Mouse (Mus musculus) layer of hippocampus, adult 9-11 months (tissue): ENCODE measurements around the gene Gprc5c.
A peak's percentile ranks its signal among the peaks of the same experiment; 100 is the strongest.
"Not testable (repeated sequence)": the region's sequence is repeated elsewhere in the genome, so short reads cannot be mapped to it uniquely, and the experiment has no call there.

Experiments
- DNase-seq: peaks from one replicate; pipeline ENCODE4 v3.0.0; 2022

Gprc5c gene

DNA sequence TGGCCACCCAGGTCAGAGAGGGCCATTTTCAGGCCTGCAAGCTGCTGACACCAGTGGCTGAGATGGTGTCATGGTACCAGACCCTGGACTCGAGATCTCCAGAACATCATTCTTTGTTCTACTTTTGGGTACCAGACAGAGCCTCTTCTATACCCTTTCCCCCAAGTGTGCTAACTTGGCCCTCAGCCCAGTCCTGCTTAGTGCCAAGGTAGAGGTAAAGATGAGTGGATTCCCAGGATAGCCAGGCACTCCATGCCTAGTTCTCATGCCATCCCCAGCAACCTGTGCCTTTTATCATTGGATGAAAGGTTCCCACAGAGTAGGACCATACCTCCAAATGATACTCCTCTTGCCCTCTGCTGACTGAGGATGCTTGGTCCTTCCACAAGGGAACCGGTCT, 20.6 kb downstream of the Gprc5c start:
- DNase-seq: no peak

DNA sequence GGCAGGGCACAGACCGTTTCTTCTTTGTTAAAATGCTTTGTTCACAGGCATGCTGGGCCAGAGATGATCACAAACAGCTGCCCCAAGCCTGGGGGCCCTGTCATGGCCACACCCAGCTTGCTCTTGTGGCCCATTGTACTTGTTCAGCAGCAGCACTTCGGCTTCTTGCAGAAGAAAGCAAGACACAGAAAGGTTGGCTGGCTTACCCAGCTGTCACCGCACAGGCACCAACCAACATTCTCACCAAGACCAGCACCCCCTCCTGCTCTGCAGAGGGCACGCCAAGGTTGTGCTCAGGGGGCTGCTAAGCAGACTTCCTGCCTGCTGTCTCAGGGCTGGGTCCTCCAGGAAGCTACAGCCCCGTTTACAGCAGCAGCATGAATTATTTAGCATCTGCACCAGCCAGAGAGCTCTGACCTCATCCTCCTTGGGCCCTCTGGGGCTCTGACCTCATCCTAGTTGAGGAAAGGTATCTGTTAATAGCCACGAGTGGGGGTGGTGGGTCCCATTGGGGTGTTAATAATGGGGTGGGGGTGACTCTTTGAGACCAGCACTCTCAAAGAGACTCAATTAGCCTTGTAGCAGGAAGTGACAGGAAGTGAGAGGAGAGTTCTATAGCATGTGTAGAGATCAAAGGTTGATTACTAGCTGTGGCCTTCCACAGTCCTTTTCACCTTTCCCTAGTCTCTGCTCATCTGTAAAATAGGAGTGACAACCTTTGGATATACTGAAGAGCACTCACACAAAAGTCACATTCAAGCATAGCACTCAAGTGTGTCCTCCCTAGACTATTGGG, 22.3 kb downstream of the Gprc5c start:
- no peak for DNase-seq

DNA sequence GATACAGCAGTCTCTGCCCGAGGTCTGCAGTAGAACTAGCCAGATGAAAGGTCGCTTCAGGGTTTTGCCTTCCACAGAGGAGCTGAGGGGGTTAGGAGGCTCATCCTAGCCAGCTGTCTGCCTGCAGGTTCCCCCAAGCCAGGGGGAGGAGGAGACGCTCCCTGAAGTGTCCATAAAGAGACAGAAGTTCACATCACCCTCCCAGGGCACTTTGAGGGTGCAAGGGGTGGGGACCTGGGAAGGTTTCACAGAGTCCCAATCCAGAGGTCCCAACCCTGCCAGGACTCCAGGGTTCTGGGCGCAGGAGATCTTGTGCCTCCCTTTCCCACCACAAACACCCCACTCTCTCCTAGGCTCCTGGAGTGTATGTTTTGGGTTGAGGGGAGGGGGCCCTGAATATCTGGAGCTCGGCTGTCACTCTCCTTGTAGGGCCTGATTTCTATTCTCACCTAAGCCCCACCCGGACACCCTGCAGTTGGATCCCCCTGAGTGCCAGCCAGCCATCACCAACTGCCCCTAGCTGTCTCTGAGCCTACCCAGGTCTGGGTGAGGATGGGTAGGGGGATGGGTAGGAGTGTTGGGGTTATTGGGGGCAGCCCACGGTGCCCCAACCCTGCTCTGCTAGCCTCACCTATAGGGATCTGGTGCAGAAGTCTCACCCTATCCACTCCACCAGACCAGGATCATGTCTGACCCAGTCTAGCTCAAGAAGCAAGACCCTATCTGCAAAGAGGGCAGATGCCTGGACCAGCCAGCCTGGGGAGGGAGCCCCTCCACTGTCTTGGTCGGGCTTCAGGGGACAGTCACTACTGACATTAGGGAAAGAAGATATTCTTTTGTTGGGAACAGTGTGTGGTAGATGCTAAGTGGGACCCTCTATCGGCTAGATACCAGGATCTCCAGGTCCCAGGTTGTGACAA, 23.5 kb downstream of the Gprc5c start:
- no peak for DNase-seq

DNA sequence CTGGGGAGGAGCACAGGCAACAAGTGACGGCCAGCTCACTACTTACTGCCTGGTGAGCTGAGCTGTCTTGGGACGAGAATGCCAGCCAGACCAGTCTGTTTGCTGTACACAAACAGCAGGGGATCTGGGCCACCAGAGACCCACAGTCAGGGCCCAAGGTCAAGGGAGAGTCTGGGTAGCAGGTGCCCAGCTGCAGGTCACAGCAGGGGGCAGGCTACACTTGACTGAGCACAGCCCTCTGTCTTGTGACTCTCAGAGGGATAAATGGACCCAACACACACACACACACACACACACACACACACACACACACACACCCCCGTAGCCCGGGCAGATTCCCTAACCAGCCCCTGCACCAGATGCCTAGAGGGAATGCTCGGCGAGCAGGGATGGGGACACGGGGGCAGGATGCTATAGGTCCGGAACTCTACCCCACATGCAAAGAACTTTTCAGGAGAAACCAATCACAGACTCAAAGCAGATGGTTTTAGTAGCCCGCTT, 24.4 kb downstream of the Gprc5c start:
- DNase-seq: no peak

DNA sequence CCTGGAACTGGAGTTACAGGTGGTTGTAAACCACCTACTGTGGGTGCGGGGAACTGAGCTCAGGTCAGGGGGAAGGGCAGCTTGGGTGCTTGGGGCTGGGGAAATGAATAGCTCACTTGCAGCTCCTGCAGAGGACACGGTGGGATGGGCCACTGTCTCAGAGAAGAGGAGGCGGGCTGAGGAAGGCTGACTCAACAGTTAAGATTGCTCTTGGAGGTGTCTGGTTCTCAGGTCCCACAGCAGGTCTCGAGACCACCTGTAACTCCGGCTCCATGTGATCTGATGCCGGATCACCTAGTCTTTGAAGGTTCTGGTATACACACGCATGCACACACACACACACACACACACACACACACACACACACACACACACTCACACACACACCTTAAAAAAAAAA, 25.2 kb downstream of the Gprc5c start:
- no peak for DNase-seq

DNA sequence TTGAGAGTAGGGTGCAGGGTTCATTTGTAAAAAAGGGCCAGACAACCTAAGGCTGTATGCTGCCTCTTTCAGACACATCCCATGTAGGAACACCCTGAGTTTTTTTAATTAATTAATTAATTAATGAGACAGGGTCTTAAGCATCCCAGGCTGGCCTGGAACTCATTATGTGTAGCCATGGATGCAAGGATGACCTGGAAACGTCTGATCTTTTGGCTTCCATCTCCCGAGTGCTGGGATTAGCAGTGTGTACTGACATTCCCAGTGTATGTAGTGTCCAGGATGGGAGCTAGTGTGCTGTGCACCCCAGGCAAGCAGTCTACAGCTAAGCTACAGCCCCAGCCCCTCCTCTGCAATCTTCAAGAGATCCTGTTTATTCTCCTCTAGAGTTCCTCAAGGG, 25.7 kb downstream of the Gprc5c start:
- DNase-seq: no peak

DNA sequence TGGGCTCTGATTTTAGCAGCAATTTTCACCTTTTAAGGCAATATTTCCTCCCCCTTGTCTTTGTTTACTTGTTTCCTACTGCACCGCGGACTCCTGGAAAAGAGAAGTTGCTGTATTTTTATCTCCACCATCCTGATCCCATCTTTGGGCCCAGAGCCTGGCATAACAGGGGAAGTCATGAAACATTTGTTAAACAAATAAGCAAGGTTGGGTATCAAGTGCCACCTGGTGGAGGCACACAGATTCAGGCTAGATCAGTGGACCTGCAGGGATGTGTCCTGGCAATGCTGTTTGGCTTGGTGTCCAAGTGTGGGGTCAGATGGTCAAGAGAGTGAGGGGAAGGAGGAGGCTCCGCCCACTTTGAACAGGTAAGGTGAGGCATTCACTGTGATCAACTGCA, 26.2 kb downstream of the Gprc5c start:
- peak; percentile 47 for DNase-seq

DNA sequence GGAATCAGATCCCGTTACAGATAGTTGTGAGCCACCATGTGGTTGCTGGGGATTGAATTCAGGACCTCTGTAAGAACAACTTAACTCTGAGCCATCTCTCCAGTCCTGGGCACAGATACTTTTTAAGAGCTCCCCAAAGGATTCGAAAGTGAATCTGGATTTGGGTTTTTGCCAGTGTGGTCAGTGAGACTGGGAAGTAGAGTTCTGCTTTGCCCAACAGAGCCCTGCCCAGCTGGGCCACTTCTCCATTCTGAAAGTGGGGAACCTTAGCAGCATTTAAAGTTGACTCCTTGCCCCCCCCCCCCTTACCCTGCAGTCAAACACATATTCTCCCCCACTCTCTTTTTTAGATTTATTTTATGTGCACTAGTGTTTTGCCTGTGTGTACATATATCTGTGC, 28.7 kb downstream of the Gprc5c start:
- DNase-seq: peak; percentile 76

DNA sequence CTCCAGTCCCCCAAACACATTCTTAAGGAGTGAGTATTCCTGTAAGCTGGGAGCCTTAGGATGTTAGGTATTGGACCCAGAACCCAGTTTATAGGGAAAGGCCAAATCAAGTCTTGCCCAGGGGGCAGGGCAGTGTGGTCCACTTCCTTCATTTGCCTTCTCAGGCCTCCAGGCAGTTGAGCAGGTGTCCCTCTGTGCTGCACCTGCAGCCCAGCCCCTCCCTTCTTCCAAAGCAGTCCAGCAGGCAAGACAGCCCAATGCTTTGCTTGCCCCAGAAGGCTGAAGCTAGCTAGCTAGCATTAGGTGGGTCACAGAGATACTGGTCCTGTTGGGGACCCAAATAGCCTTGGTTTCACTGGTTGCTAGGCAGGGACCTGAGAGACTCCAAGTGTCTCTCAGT, 29.2 kb downstream of the Gprc5c start:
- DNase-seq: no peak

DNA sequence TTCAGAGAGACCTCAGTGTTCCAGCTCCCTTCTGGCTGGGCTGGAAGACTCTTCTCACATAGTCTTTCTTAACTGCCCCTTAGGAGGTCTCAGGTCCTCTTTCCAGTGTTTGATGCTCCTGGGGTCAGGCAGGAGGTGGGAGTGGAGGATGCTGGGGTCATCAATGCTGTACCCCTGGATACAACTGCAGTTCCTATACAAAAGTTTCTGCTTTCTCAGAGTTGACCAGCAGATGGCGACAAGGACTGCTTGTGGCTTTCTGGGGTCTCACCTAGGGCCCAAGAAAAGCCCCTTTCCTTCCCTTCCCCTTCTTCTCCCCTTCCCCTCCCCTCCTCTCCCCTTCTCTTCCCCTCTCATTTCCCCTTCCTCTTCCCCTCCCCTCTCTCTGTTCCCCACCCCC, 29.6 kb downstream of the Gprc5c start:
- peak; percentile 21 for DNase-seq

DNA sequence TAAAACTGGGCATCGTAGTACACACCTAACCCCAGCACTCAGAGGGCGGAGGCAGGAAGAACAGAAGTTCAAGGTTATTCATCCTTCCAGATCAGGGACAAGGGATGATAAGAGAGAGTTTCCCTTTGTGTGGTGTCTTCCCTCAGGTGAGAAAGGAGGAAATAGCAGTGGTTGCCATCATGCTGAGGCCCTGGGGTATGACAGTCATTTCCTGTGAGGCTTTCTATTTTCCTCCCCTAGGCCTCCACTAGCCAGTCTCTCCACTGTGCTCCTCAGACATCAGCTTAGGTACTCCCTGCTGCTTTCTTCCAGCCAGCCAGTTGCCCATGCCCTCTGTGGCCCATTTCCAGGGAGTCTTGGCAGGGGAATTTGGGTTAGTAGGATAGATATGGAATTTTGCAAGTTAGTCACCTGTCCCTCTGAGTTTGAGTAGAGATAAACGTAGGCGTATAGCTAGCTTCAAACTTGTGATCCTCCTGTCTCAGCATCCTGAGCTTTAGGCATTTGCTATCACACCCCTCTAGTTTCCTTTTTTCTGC, 32.4 kb downstream of the Gprc5c start:
- DNase-seq: no peak

DNA sequence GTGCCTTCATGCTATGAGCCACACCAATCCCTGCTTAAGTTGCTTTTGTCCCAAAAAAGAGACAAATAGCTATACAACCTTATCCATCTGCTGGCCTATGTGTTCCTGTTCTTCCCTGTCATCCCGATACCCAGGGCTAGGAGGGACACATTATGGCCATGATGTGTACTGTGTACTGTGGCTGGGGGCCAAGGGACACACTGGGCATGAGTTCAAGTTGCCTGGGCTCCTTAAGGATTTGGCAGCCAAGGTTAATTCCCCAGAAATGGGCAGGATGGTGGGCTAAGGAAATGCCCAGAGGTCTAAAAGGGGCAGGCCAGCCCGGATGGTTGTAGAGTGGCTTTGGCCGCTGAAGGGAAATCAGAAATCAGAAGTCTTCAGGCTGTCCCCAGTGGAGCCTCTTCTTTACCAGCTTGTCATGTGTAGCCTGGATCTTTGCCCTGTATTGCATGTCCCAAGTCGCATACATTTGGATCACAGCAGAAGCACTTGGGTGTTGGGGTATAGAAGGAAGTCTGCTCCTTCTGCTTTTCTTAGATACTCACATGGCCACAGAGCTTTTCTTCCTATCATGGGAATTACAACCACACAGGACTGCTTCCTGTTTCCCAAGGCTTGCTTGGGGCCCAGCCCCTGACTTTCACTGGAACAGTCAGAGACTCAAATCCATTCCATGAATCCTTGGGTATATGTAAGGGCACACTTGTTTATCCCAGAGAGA, 33.6 kb downstream of the Gprc5c start:
- no peak for DNase-seq

DNA sequence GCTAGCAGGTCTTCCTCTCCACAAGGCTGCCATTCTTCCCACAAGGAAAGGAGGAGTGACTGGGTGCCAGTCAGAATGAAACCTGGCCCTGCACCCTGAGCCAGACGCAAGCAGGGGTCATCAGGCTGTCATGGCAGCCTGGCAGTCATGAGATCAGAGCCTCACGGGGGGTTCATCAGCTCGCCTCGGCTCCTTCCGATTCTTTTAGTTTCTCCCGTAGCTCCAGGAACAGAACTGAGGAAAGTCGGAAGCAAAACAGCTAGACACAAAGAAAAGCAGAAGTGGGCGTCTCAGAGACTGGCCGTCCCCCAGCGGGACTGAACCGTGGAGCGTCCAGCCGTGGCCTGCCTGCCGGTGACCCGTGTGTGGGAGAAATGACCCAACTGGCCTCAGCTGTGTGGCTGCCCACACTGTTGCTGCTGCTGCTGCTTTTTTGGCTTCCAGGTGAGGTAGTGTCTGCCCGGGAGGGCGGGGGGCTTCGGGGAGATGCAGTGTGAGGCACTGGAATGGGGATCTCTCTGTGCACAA, 39.1 kb downstream of the Gprc5c start, which contains the start of gene Cd300a:
Gene Cd300a (plus strand): TSS at position 51 of the 528 bp plus-strand sequence.
- no peak for DNase-seq

DNA sequence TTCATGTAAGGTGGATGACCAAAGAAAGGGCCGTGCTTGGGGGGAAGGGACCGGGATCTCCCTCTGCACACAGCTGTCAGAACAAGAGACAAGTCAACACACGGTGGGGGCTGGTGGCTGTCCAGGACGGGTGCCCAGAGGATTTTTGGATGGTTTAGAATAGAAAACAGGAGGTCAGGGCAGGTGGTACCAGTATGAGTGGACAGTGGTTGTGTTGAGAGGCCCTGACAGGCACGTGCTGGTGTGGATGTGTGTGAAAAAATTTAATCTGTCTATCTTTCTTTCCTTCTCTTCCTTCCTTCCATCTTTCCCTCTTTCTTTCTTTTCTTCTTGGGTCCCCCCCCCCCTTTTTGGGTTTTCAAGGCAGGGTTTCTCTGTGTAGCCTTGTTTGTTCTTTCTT, 39.6 kb downstream of the Gprc5c start:
- DNase-seq: no peak

DNA sequence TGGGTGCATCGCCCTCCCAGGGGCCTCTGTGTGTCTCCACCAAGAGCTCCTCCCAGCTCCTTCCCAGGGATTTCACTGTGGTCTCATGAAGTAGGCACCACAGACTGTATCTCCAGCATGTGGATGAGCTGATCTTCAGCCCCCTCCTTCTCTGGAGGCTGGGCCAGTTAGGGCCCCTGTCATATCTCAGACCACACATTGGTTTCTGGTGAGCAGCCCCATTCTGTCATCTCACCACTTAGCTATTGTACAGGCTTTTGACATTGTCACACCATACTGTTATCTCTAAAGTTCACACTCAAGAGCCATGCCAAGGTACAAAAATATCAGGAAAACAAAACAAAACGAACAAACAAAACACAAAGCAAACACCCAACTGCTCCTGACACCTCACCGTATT, 45.1 kb downstream of the Gprc5c start:
- DNase-seq: no peak

DNA sequence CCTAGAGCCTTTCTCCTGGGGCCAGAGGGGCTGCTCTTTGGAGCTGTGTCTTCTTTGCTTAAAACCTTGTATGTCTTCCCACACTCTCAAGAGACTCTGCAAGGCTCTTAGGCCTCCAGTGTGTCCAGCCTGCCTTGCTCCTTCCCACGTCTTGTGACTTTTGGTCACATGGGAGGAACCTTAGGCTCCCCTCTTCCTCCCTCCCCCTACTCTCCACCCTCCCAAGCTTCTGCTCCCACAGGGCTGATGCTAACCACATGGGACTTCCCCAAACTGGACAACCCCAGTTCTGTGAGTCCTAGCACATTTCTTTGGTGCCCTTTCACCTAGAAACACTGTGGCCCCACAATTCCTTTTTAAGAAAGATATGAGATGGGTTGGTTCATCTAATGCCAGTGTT, 47.1 kb downstream of the Gprc5c start:
- peak; percentile 67 for DNase-seq

DNA sequence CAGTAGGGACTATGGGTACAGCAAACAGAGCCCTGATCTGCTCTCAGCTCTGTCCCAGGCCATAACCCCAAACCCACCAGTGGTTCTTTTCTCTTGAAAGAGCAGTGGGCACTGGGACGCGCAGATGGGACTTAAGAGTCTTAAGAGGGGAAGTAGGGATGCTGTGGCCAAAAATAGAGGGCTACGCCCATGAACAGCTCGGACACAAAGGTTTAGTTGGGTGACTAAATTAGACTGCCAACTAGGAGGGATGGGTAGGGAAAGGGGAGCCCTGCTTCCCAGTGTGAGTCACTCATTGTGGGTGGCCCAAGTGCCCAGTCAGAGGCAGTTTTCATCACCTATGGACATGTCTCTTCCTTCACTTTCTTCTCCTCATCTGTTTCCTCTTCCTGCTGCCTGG, 52.3 kb downstream of the Gprc5c start:
- no peak for DNase-seq

DNA sequence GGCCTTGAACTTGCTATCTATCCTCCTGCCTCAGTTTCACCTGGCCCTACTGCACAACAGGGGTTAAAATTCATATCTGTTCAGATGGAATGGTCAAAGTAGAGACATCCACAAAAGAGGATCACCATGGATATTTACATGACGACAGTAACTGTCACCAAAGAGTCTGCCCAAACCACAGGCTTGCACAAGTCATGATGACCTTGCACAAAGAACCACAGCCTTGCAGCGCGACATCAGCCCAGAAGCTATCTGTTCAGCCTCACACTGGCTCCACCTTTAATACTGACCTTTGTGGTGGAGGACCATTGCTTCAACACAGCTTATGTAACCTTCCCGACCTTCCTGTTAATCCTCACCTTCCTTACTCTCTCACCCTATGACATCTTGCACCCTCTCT, 56.6 kb downstream of the Gprc5c start:
- no peak for DNase-seq

DNA sequence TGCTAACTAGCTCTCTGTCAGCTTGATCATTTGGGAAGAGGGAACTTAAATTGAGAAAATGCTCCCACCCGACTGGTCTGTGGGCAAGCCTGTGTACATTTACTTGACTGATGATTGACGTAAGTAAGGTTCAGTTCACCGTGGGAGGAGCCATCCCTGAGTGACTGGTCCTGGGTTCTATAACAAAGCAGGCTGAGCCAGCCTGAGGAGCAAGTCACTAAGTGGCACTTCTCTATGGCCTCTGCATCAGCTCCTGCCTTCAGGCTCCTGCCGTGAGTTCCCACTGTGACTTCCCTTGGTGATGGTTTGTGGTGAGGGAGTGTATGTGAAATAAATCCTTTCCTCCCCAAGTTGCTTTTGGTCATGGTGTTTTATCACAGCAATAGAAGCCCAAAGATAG, 57.1 kb downstream of the Gprc5c start:
- DNase-seq: no peak

DNA sequence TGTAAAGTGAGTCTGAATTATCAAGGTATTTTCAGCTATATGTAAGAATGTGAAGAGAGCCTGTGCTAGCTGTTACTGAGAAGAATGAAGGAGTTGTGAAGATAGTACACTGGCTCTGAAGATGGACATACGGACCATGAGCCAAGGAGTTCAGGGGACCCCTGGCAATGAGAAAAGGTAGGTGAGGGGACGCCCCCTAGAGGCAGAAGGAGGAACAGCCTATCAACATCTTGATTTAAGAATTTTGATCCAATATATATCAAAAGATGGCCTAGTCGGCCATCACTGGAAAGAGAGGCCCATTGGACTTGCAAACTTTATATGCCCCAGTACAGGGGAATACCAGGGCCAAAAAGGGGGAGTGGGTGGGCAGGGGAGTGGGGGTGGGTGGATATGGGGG, 58.6 kb downstream of the Gprc5c start:
- DNase-seq: not testable (repeated sequence)

DNA sequence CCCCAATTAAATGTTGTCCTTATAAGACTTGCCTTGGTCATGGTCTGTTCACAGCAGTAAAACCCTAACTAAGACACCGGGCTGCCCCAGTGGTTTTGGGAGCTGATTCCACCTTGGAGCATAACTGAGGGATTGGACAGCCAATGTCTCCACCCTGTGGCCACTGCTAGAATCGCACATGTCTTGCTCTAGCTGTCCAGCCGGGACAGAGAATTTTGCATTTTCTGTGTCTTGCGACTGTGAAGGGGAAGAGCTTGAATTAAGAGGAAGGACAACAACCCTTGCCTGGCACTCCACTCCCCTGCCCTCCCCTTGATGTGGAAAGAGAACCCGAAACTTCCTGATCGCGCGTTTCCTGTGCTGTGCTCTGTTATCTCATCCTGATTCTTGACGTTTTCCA, 61.9 kb downstream of the Gprc5c start:
- DNase-seq: peak; percentile 83

DNA sequence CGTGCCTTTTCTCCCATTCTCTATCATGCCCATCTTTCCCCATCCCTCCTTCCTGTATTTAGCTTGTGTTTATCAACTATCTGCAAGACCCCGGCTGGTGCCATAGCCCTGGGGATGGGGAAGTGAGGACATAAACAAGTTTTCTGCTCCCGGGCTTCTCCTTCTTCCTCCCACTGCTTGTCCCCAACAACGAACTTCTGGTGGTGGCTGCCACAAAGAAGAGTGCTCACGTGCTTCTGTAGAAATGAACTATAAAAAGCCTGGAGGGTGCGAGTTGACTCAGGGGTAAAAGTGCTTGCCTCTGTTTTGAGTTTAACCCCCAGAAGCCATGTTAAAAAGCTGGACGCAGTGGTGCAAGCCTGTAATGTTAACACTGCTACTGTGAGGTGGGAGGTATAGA, 64.0 kb downstream of the Gprc5c start:
- peak; percentile 27 for DNase-seq

DNA sequence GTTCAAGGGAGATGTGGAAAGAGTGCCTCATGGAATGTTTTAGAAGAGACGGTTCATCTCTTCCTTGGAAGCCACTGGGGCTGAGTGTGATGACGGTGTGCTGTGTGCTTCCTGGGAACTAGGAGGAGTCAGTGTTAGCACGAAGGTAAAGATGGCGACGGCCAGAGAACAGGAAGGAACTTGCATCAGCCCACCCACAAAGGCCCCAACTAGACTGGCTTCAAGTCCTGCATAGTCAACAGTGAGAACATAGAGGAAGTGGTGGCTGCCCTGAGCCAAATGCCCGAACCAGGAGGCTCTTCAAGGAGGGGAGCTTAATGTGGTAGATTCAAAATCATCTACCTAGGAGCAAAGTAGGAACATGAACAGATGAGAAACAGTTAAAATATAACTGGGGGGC, 66.2 kb downstream of the Gprc5c start:
- DNase-seq: peak; percentile 38
